Mouse (Mus musculus) gonadal fat pad, adult 2 months (tissue): ENCODE results near the gene Gm37240. TPM values are rescaled to one million over a fixed set of nuclear protein-coding genes. Genes with fewer than 3 reads are reported as not detected.
A peak's percentile ranks its signal among the peaks of the same experiment; 100 is the strongest.

Source experiments
- DNase-seq: peaks from one replicate; pipeline ENCODE4 v3.0.0-alpha.2; 2012; ENCODE audit warnings: low read depth
- polyA plus RNA-seq: library from polyadenylated mRNA; depleted of rRNA; stranded (reverse); fragments of >200 nt; gene quantifications from 2 replicates; pipeline ENCODE4 v1.2.3, GENCODE M21; 2012

Gene Gm37240
- polyA plus RNA-seq, 1 experiment, result 6.2 TPM

DNA sequence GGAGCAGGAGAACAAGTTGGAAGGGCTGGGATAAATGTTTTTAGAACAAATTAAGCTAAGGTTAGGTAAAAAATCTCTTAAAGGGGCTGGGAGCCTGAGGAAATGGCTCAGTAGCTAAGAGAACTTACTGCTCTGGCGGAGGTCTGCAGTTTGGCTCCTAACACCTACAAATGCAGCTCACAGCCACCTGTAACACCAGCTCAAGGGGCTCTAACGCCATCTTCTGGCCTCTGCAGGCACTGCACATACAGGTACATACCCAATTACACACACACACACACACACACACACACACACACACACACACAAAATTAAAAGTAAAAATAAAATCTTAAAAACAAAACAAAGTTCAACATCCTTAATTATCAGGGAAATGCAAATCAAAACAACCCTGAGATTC lies 1174.4 kb downstream of the Gm37240 start:
- no peak for DNase-seq

- DNase-seq, result no peak
These were observed 1176.6 kb downstream of the Gm37240 start for GRCm38 (mm10) chr3:84710723-84711122.

DNA sequence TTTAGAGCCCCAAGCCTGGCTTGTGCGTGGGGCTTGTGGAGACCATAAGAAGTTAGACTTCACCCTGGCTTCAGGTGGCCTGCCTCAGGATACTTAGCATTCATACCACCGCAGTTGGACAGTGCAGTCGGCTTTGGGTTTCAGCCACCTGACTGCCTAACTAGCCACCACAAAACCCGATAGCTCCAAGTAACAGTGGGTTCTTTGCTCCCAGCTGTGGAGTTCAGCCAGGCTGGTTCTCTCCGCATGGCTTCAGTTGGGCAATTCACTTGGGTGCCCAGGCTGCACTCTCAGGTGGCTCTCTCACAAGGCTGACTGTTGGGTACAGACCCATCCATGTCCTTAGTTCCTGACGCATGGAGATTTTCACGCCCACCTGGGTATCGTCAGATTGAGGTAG lies 1177.4 kb downstream of the Gm37240 start:
- DNase-seq, result no peak

DNA sequence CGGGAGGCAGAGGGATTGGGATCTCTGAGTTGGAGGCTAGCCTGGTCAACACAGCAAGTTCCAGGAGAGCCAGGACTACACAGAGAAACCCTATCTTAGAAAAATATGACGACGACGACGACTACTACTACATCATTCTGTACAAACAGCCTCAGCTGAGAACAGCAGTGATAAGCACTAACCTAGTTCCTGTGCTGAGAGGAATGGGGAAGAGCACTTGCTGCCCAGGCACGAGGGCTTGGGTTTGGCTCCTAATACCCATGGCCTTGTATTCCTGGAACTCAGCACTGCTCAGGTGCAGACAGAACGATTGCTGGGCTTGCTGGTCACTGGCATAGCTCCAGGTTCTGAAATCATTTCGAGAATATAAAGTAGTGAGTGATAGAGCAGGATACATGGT lies 1178.2 kb downstream of the Gm37240 start:
- DNase-seq, result no peak

GRCm38 (mm10) chr3:84708469-84708868 lies 1178.8 kb downstream of the Gm37240 start:
- DNase-seq, result no peak

DNA sequence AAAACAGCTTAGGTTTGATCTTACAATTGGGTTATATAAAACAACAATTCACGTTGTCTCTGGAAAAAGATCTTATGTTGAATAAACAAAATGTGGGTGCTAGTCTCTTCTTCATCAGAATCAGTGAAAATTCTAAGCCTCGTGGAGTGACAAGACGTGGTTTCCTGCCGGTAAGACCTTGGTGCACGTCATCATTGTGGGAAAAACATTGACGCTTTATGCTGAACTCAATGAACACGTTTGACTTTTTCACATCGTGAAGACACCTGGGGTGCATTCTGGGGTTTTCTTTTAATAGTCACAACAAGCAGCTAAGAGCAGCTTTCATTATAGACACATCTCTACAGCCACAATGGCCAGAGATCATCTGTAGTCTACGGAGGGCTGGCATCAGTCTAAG lies 1182.1 kb downstream of the Gm37240 start:
- DNase-seq, result no peak

DNA sequence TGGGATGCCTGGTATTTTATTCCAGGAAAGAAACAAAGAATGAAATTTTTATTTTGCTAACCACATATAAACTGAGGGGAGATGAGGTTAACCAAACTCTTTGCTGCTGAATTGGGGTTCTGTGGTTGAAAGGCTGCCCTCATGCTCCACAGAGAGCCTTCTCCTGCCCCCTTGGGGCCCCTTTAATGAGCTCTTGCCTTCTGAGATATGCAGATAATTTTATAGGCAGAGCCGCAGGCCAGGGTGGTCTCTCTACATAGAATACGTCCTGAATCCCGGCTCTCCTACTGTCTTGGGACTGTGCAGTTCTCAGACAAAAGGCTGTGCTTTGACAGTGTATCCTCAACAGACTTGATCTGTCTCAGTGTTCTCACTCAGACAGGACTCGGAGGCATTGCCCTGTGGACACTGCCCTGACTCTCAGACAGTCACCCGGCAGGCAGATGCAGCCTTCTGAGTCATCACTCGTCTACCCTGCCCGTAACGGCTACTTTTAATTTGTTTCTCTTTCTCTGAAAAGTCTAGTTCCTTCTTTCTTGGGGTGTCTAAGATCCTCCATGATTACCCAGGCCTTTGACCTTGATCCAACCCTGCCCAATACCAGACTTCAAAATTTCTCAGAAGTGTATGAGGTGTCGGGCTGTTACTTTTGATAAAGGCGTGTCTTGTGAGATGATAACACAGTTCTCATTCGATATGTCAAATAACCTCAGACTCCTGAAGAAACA lies 1184.1 kb downstream of the Gm37240 start:
- DNase-seq, result no peak

GRCm38 (mm10) chr3:84701964-84702363 lies 1185.4 kb downstream of the Gm37240 start:
- no peak for DNase-seq

- no peak for DNase-seq
These were observed 1185.8 kb downstream of the Gm37240 start for GRCm38 (mm10) chr3:84701509-84701908.

DNA sequence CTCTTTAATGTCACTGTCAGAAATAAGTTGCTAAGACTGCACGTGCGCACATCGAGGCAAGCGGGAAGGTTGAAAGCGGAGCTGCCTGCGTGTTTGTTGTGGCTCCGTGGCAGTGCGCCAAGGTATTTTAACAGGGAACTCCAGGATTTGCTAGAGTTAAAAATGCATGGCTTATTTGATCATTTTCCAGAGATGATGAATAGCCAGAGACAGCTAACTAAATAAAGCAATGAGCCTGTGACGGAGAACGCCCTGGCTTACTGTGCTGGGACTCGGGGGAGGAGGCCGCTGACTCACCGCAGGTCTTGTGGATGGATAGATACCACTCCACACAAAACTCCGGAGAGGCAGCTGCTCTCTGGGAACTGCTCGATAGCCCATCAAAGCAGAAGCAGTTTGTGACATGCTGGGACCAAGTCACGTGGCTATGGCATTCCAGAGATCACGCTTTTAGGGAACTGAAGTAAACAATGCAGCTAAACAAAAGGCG lies 1190.8 kb downstream of the Gm37240 start:
- DNase-seq, result no peak

- DNase-seq, result no peak
These were observed 1191.4 kb downstream of the Gm37240 start for GRCm38 (mm10) chr3:84695867-84696361.

DNA sequence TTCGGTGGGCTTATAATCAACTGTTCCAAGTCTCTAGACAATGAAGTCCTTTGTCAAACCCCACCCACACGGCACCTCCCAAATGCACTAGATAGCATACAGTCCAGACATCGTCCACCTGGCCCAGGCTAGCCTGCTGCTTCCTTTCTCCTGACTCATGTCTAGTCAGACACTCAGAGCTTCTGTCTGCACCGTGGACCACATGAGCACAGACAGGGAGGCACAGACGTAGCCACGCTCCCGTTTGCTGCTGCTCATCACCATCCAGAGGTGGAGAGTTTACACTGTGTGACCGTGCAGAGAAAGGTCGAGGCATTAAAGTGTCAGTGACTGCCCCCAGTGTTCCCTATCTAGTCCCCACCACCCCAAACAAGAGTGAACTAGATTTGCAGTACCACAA lies 1191.9 kb downstream of the Gm37240 start:
- no peak for DNase-seq

GRCm38 (mm10) chr3:84693886-84694285 lies 1193.4 kb downstream of the Gm37240 start:
- no peak for DNase-seq

DNA sequence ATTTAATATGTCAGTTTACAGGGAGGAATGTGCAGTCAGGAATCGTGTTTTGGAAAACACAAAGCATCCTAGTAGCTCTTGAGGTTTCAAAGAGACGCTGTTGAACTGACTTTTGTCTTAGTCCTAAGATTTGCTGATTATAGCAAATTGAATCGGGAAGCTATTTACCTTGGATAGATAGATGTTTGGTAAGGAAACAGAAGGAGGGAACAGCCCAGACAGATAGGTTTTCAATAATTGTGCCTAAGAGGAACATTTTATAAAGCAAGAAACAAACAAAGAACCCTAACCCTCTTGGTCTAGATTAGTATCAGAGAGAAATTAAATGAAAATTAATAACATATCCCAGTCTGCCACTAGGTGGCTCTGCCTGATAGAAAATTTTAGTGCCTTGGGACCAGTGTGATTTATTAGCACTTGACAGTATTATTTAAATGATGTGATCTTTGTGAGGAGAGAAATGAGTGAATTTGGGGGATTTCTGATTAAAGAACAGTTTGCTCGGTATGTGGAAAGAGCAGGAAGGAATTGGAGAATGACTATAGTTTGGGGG lies 1194.6 kb downstream of the Gm37240 start:
- no peak for DNase-seq

DNA sequence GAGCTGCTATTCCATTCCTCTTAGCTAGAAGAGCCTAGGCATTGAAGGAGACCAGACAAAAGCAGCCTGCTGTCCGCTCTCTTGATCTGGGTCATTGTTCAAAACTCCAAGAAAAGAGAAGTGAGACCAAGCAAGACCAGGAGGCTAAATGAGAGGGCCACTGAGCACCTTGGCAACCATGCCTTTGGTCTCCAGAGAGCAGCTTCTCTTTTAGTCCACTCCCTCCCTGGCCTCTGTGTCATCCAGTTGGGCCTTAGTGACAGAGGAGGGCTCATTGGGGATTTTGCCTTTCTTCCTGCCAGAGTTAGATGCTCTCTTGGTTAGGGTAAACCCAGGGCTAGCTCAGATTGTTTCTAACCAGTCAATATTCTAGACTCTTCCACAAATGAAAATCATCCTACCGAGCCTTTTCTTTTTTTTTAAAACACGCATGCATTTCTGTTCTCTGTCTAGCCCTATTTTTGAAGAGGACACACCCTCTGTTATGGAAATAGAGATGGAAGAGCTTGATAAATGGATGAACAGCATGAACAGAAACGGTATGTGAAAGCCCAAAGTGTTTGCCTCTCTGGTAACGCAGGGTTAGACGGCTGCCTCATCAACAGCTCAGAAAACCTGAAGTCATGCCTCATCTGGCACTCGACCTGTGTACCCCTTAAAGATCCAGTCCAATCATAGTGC lies 1197.1 kb downstream of the Gm37240 start:
- no peak for DNase-seq

GRCm38 (mm10) chr3:84689656-84690055 lies 1197.7 kb downstream of the Gm37240 start:
- no peak for DNase-seq

GRCm38 (mm10) chr3:84688176-84688575 lies 1199.1 kb downstream of the Gm37240 start:
- peak; percentile 30 for DNase-seq

DNA sequence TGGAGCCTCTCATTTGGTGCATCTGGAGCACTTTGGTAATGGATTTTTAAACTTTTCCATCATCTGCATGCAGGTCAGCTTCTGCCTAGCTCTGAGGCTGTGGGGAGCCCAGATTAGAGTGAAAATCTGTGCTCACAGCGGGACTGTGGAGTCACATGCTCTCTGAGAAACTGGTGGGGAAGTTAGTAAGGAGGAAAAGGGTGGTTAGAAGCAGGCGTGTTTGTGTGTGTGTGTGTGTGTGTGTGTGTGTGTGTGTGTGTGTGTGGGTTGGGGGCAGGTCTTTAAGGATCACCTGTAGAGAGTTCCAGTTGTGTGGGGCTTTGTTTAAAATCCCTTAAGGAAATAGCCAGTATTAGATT lies 1199.9 kb downstream of the Gm37240 start:
- DNase-seq, result no peak

GRCm38 (mm10) chr3:84686799-84687487 lies 1200.4 kb downstream of the Gm37240 start:
- DNase-seq, result no peak

- no peak for DNase-seq
These were observed 1201.0 kb downstream of the Gm37240 start for GRCm38 (mm10) chr3:84686294-84686672.

- no peak for DNase-seq
These were observed 1201.5 kb downstream of the Gm37240 start for GRCm38 (mm10) chr3:84685662-84686293.

DNA sequence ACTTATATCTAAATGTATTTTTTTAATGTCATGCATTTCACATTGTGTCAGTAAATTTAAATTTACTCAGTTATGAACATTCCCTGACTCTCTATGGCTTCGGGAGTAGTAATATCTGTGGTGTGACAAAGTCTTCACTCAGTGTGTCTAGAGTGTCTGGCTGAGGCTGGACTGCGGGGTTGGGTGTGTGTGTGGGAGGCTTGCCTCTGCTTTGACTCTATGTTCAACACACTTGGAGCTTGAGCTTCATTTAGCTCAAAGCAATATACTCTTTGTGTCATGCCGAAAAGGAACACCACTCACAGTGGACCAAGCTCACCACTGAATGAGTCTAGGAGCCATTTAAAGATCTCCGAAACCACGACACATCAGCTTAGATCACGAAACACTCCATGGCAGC lies 1203.5 kb downstream of the Gm37240 start:
- no peak for DNase-seq
